9 mouse cellular contexts compared by ENCODE assay signal in the genomic region with DNA sequence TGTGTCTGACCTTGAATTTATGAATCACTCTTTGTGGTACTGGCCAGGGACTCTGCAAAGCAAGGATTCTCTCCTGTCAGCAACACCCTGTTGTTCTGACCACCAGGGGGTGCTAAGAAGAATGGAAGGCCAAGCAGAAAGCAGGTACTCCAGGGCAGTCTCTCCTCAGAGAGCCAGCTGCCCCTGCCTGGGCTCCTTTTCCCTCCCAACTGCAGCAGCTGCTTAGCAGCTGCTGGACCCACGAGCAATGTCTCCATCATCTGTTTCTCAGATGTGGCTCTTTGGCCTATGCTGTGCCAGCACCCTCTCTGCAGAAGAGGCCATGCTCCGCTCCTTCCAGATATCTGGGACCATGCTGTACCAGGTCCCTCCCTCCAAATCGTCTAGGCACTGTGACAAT.
DNase-seq lines count a peak whose midpoint lies in the region; ATAC-seq and TF ChIP-seq lines count a peak whose summit lies in the region.
"Had no signal": no experiment of that assay in that cellular context is flagged by ENCODE, and none has a peak within 500 bp of the region (broad histone marks: within the 10 kb centered on the region; RNA-seq: fewer than 3 reads in every experiment).

No protein-coding gene starts in this region.

- no peak overlapping the region for H3K4me3 ChIP-seq in forebrain, embryonic 11.5 days (ENCODE audit: low read depth, low read length)
- no peak overlapping the region for H3K4me3 ChIP-seq in forebrain, embryonic 15.5 days
- H3K4me3 ChIP-seq in spleen, adult 2 months (ENCODE audit: extremely low read depth, insufficient read depth, insufficient read length), result no peak overlapping the region
- H3K4me3 ChIP-seq in cortical plate, adult 2 months (ENCODE audit: insufficient read depth, low read length), result no peak overlapping the region

- H3K27me3 ChIP-seq in forebrain, embryonic 11.5 days (ENCODE audit: control insufficient read depth, insufficient read depth, low read length), result no peaks in the 10 kb centered on the region
- no peaks in the 10 kb centered on the region for H3K27me3 ChIP-seq in forebrain, embryonic 15.5 days
- H3K27me3 ChIP-seq in spleen, adult 2 months (ENCODE audit: control insufficient read depth, insufficient read depth, low read length), result no peaks in the 10 kb centered on the region

- TF ChIP-seq CTCF in spleen, adult 2 months (IDR thresholded peaks at IDR 0.05; ENCODE audit: extremely low read depth, insufficient read depth, insufficient read length, insufficient replicate concordance), result peak; percentile 21; the same call in 1 of the 2 replicates
- peak; percentile 56 for TF ChIP-seq CTCF in cortical plate, adult 2 months (IDR thresholded peaks at IDR 0.05; ENCODE audit: extremely low read depth, insufficient read depth, low read length)

- peak; percentile 64 for DNase-seq in forebrain, embryonic 11.5 days (ENCODE audit: low spot score)
- DNase-seq in spleen, adult 2 months (ENCODE audit: low read depth in 1 of 2, low spot score in 2 of 2), result peak in 1 of 2 experiments; percentile 5
- no peak for DNase-seq in spleen, adult 12 weeks (ENCODE audit: low spot score)
- peak; percentile 71 for DNase-seq in layer of hippocampus, adult 11-12 months (ENCODE audit: low spot score)
- peak; percentile 63 for DNase-seq in lung, postnatal 36 days
- peak; percentile 58 for DNase-seq in thymus, postnatal 4 days

- H3K4me1 ChIP-seq in forebrain, embryonic 11.5 days (replicated peaks; ENCODE audit: control insufficient read depth, insufficient read depth, low read length), result no peaks in the 10 kb centered on the region
- no peaks in the 10 kb centered on the region for H3K4me1 ChIP-seq in forebrain, embryonic 15.5 days
- no peaks in the 10 kb centered on the region for H3K4me1 ChIP-seq in spleen, adult 2 months (ENCODE audit: control insufficient read depth, insufficient read depth, insufficient read length)
- no peaks in the 10 kb centered on the region for H3K4me1 ChIP-seq in cortical plate, adult 2 months (ENCODE audit: control insufficient read depth, insufficient read depth, low read length)

- H3K9me3 ChIP-seq in forebrain, embryonic 11.5 days (ENCODE audit: control insufficient read depth, low read length), result no peaks in the 10 kb centered on the region
- H3K9me3 ChIP-seq in forebrain, embryonic 15.5 days, result no peaks in the 10 kb centered on the region
- H3K9me3 ChIP-seq: G1E had no signal

- H3K9ac ChIP-seq in forebrain, embryonic 11.5 days (ENCODE audit: low read length), result no peak overlapping the region
- no peak overlapping the region for H3K9ac ChIP-seq in forebrain, embryonic 15.5 days (replicated peaks)

- TF ChIP-seq POLR2A in spleen, adult 2 months (IDR thresholded peaks at IDR 0.05; ENCODE audit: low read depth, low read length), result no peak
- no peak for TF ChIP-seq POLR2A in cortical plate, adult 2 months (IDR thresholded peaks at IDR 0.05; ENCODE audit: extremely low read depth, insufficient read depth, low read length)

- no peak overlapping the region for H3K4me2 ChIP-seq in forebrain, embryonic 11.5 days (ENCODE audit: low read depth, low read length, severe bottlenecking)
- H3K4me2 ChIP-seq in forebrain, embryonic 15.5 days (replicated peaks), result no peak overlapping the region

- ATAC-seq in forebrain, embryonic 11.5 days (replicated peaks; ENCODE audit: low FRiP score), result 0 out of 2 replicates have a peak, but pooled peaks have one; percentile 24
- ATAC-seq in forebrain, embryonic 15.5 days (replicated peaks), result no peak

- WGBS in forebrain, embryonic 11.5 days, result 64% methylated on average over 3 of the region's 3 CpGs
- WGBS in forebrain, embryonic 15.5 days, result 68% methylated on average over 3 of the region's 3 CpGs
- WGBS in spleen, adult 2 months, result 56% methylated on average over 3 of the region's 3 CpGs

- H3K36me3 ChIP-seq in forebrain, embryonic 11.5 days (ENCODE audit: control insufficient read depth, insufficient read depth, low read length), result no peaks in the 10 kb centered on the region
- no peaks in the 10 kb centered on the region for H3K36me3 ChIP-seq in forebrain, embryonic 15.5 days
- no peaks in the 10 kb centered on the region for H3K36me3 ChIP-seq in spleen, adult 2 months (ENCODE audit: control insufficient read depth, insufficient read depth, low read length)
- H3K36me3 ChIP-seq: G1E had no signal

- no peak overlapping the region for H3K27ac ChIP-seq in forebrain, embryonic 11.5 days (ENCODE audit: low read depth, low read length)
- no peak overlapping the region for H3K27ac ChIP-seq in forebrain, embryonic 15.5 days (replicated peaks)
- no peak overlapping the region for H3K27ac ChIP-seq in spleen, adult 2 months (ENCODE audit: insufficient read depth, low read length)
- no peak overlapping the region for H3K27ac ChIP-seq in cortical plate, adult 2 months (ENCODE audit: insufficient read depth, low read length)
